Mouse (Mus musculus): ENCODE data around the gene Spryd7. TPM values are rescaled to one million over a fixed set of nuclear protein-coding genes. Genes with fewer than 3 reads are reported as not detected.
"Not testable (repeated sequence)": the region's sequence is repeated elsewhere in the genome, so short reads cannot be mapped to it uniquely, and the experiment has no call there.

Spryd7 gene
- polyA plus RNA-seq, 1 experiment from 2014 or later = 52.1 TPM

DNA sequence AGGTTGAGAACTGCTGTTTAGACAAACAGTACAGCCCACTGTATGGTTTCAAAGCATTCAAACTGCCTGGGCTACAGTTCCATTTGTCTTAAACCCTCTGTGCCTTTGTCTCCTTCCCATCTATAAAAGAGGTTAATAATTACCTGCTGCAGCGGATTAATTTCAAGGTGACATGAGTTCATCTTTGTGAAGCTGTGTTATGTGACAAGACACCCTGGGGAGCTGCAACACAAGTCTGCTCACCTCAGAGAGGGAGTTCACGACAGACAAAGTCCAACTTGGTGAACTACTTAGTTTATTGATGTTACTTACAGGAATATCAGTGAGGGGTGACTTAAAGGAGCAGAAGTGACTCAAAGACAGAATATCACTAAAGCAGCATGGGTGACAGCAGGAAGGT, 15.4 kb upstream of the Spryd7 start:
- Histone ChIP-seq H3K36me3 (no peaks in the 10 kb centered on the region), H3K4me3 (no peak overlapping the region), H3K27me3 (no peaks in the 10 kb centered on the region), H3K27ac (replicated peaks) (no peak overlapping the region), H3K9me3 (no peaks in the 10 kb centered on the region), H3K4me2 (no peak overlapping the region), H3K4me1 (replicated peaks) (no peaks in the 10 kb centered on the region), H3K9ac (no peak overlapping the region)
- ATAC-seq (ENCODE audit: low FRiP score, low read depth) = no peak
- WGBS = 61% methylated on average over 2 of the region's 2 CpGs

DNA sequence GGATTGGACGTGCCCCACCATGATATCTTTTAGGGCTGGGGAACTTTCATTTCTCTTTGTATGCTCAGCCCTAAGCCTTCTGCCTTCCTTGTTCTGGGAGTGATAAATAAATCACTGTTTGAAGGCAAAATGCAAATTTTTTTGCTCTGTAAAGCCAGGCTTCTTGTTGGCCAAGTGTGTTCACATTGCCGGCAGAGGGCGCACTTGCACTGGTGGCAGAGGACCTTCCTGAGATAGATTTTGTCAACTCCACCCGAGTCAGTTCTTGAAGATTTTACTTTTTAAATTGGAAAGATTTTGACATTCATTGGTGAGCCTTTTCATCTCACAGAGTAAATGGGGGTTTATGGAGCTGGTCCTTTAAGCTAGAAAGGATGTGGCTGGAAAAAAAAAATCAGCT, 14.7 kb upstream of the Spryd7 start:
- H3K9ac ChIP-seq = no peak overlapping the region
- no peak overlapping the region for H3K4me3 ChIP-seq
- no peak for ATAC-seq (ENCODE audit: low FRiP score, low read depth)
- H3K4me2 ChIP-seq = no peak overlapping the region
- no peaks in the 10 kb centered on the region for H3K36me3 ChIP-seq
- no peaks in the 10 kb centered on the region for H3K27me3 ChIP-seq
- no peak overlapping the region for H3K27ac ChIP-seq (replicated peaks)
- H3K4me1 ChIP-seq (replicated peaks) = no peaks in the 10 kb centered on the region
- H3K9me3 ChIP-seq = no peaks in the 10 kb centered on the region
- 9% methylated on average over 4 of the region's 4 CpGs for WGBS

DNA sequence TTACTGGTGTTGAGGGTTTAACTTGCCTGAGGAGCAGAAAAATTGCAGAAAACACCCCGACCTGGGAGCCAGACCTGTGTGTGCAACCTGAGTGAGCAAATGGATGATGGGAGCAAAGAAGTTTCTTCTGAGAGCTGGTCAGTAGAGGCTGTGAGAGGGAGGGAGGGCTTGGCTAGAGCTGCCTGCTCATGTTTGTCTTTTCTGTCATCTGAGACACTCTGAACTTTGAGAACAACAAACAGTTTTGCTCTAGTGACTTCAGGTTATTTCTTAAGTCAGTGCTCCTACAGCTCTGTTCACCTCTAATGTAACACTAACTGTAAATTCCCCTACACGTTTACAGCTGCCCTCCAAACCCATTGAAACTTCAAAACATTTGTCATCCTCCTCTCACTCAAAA, 12.7 kb upstream of the Spryd7 start:
- 65% methylated on average over 2 of the region's 2 CpGs for WGBS
- no peak overlapping the region for H3K4me2 ChIP-seq
- no peak for ATAC-seq (ENCODE audit: low FRiP score, low read depth)
- no peaks in the 10 kb centered on the region for H3K27me3 ChIP-seq
- no peak overlapping the region for H3K27ac ChIP-seq (replicated peaks)
- no peaks in the 10 kb centered on the region for H3K4me1 ChIP-seq (replicated peaks)
- no peak overlapping the region for H3K9ac ChIP-seq
- no peak overlapping the region for H3K4me3 ChIP-seq
- H3K36me3 ChIP-seq = no peaks in the 10 kb centered on the region
- no peaks in the 10 kb centered on the region for H3K9me3 ChIP-seq

DNA sequence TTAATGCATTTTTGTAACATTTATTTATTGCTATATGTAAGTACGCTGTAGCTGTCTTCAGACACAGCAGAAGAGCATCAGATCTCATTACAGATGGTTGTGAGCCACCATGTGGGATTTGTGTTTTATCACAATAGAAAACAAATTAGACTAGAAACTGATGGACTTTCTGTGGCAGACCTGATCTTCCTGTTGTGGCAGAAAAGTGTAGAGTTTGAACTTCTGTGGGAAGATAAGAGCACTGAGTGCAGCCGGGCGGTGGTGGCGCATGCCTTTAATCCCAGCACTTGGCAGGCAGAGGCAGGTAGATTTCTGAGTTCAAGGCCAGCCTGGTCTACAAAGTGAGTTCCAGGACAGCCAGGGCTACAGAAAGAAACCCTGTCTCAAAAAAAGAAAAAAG, 9.5 kb upstream of the Spryd7 start:
- 98% methylated on average over 4 of the region's 4 CpGs for WGBS
- not testable (repeated sequence) for H3K27me3 ChIP-seq; H3K4me2 ChIP-seq; H3K9me3 ChIP-seq; H3K27ac ChIP-seq (replicated peaks); H3K9ac ChIP-seq; H3K4me3 ChIP-seq; H3K4me1 ChIP-seq (replicated peaks); H3K36me3 ChIP-seq; ATAC-seq (ENCODE audit: low FRiP score, low read depth)

DNA sequence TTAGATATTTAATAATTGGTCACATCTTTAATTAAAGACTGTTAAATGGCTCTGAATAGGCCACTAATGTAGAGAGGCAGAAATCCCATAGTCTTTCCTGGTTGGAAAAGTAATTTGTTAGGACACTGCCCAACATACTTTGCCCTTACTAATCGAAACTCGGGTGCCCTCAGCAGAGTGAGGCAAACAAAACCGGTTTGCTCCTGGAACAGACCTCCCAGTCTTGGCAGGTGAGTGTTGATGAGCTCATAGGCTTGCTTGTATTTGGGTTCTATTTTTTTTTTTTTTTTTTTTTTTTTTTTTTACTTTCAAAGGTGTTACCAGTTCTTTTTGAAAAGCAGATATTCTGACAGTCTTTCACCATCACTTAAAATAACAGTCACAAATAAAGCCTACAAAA, 3.2 kb upstream of the Spryd7 start:
- Histone ChIP-seq H3K4me1 (replicated peaks) (peaks cover 13% of the 10 kb centered on the region), H3K9me3 (no peaks in the 10 kb centered on the region), H3K9ac (no peak overlapping the region), H3K4me2 (no peak overlapping the region), H3K4me3 (no peak overlapping the region), H3K36me3 (no peaks in the 10 kb centered on the region), H3K27ac (replicated peaks) (no peak overlapping the region), H3K27me3 (no peaks in the 10 kb centered on the region)
- ATAC-seq (ENCODE audit: low FRiP score, low read depth) = no peak
- WGBS = 85% methylated on average over 3 of the region's 3 CpGs

DNA sequence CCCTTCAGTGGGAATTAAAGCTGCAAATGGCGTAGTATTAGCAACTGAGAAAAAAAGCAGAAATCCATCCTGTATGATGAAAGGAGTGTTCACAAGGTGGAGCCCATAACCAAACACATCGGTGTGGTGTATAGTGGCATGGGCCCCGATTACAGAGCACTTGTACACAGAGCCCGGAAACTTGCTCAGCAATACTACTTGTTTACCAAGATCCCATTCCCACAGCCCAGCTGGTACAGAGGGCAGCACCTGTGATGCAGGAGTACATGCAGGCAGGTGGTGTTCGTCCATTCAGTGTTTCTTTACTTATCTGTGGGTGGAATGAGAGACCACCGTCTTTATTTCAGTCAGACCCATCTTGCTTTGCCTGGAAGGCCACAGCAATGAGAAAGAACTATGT, 2.2 kb upstream of the Spryd7 start:
- Histone ChIP-seq H3K9ac (no peak overlapping the region), H3K36me3 (no peaks in the 10 kb centered on the region), H3K9me3 (no peaks in the 10 kb centered on the region), H3K27ac (replicated peaks) (no peak overlapping the region), H3K27me3 (no peaks in the 10 kb centered on the region), H3K4me2 (no peak overlapping the region), H3K4me1 (replicated peaks) (peaks cover 13% of the 10 kb centered on the region), H3K4me3 (no peak overlapping the region)
- ATAC-seq (ENCODE audit: low FRiP score, low read depth) = no peak
- 93% methylated on average over 6 of the region's 6 CpGs for WGBS

DNA sequence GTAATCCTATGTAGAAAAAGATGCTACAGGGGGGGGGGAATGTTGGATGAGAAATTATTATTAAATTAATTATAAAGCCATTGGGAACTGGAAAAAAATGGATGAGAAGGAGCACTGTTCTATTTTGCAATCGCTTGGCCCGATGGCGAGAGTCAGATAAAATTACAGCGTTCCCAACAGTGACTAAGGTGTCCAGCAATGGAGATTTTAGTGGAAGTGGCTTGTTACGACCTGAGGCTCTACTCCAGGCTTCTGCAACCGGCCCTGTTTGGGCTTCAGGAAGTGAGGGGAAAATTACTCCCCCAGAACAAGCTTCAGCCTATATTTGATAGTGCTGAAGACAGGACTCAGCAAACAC, 776 bp downstream of the Spryd7 start:
- peak overlapping the region; percentile 66 for H3K9ac ChIP-seq
- ATAC-seq (ENCODE audit: low FRiP score, low read depth) = no peak
- peaks cover 13% of the 10 kb centered on the region for H3K4me1 ChIP-seq (replicated peaks)
- peak overlapping the region; percentile 81 for H3K4me3 ChIP-seq
- H3K27me3 ChIP-seq = no peaks in the 10 kb centered on the region
- H3K9me3 ChIP-seq = no peaks in the 10 kb centered on the region
- 6% methylated on average over 6 of the region's 6 CpGs for WGBS
- no peaks in the 10 kb centered on the region for H3K36me3 ChIP-seq
- peak overlapping the region; percentile 87 for H3K27ac ChIP-seq (replicated peaks)
- H3K4me2 ChIP-seq = peak overlapping the region; percentile 80

DNA sequence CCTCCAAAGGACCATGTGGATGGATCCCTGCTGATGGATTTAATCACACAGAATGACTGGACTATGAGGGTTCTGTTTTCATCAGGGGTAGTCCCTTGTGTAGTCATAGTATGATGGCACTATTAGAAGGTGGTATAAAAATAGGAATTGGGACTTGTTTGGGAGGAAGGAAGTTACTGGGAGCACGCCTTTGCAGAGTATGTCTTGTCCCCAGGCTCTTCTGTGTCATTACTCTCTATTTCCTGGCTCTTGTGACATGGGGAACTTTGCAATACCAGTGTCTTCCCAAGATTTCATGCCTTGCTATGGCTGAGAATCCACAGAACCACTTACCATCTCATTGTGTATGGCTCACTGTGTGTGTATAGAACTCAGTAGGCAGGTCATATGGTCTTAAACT, 8.1 kb downstream of the Spryd7 start:
- Histone ChIP-seq H3K9ac (no peak overlapping the region), H3K4me3 (no peak overlapping the region), H3K4me2 (no peak overlapping the region), H3K27ac (replicated peaks) (no peak overlapping the region), H3K27me3 (no peaks in the 10 kb centered on the region), H3K9me3 (no peaks in the 10 kb centered on the region), H3K36me3 (peaks cover 11% of the 10 kb centered on the region), H3K4me1 (replicated peaks) (no peaks in the 10 kb centered on the region)
- WGBS = 83% methylated on average over 1 of the region's 1 CpGs
- ATAC-seq (ENCODE audit: low FRiP score, low read depth) = no peak

DNA sequence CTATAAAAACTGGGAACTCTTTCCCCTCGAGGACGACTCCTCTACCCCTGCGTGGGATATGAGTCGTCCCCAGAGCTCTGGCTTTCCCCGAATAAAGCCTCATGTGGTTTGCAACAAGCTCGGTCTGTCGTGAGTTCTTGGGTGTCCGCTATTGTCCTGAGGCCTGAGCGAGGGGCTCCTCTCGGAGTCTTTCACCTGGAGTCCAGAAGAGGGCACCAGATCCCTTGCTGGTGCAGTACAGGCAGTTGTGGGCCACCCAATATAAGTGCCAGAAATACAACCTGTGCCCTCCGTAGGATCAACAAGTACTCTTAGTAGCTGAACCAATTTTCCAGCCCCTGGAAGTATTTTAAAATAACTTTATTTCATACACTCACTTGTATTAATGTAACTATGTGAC, 18.9 kb downstream of the Spryd7 start:
- not testable (repeated sequence) for ATAC-seq (ENCODE audit: low FRiP score, low read depth)
- 84% methylated on average over 9 of the region's 11 CpGs for WGBS

DNA sequence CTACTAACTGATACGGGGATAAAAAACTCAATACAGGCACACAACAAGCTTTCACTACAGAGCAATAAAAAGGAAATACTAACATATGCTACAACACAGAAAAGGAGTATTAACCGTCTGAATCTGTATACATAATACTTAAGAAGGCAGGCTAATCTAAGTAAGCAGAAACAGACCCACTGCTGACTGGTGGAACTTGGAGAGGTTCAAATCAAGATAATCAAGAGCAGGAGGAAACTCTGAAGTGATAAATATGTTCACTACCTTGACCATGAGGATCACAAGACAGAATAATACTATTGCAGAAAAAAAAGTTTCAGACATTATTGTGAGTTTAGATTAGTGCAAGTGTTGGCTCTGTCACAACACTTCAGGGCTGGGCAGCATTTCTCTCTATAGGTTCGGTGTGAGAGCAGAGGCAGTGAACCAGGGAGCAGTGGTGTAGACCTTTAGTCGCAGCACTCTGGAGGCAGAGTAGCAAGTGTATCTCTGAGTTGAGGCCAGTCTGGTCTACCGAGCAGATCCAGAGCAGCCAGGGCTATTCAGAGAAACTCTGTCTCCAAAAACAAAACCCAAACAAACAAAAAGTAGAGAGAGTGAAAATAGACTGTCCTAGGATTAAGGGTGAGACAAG, 19.9 kb downstream of the Spryd7 start:
- 93% methylated on average over 5 of the region's 5 CpGs for WGBS
- no peak overlapping the region for H3K9ac ChIP-seq
- H3K4me3 ChIP-seq = no peak overlapping the region
- H3K27ac ChIP-seq (replicated peaks) = no peak overlapping the region
- no peaks in the 10 kb centered on the region for H3K27me3 ChIP-seq
- no peak overlapping the region for H3K4me2 ChIP-seq
- H3K9me3 ChIP-seq = no peaks in the 10 kb centered on the region
- peaks cover 31% of the 10 kb centered on the region for H3K36me3 ChIP-seq
- no peaks in the 10 kb centered on the region for H3K4me1 ChIP-seq (replicated peaks)
- ATAC-seq (ENCODE audit: low FRiP score, low read depth) = no peak

More for the DNA sequence above, 18.9 kb downstream of the Spryd7 start:
- H3K4me1 ChIP-seq (replicated peaks); H3K9me3 ChIP-seq; H3K27ac ChIP-seq (replicated peaks); H3K27me3 ChIP-seq; H3K9ac ChIP-seq; H3K4me3 ChIP-seq; H3K4me2 ChIP-seq: not testable (repeated sequence)
- H3K36me3 ChIP-seq = peaks cover 31% of the 10 kb centered on the region

DNA sequence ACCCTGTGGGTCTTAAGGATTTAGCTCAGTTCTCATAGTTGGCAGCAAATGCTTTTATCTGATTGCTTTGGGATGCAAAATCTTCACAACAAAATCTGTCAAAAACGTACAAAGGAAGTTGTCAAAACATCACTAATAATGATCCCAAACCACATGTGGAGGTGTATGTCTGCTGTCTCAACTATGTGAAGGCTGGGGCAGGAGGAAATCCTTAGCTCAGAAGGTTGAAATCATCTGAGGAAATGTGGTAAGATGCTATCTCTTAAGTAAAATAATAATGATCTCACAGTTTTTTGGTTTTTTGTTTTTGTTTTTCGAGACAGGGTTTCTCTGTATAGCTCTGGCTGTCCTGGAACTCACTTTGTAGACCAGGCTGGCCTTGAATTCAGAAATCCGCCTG, 20.9 kb downstream of the Spryd7 start:
- ATAC-seq (ENCODE audit: low FRiP score, low read depth) = no peak
- Histone ChIP-seq H3K27ac (replicated peaks) (no peak overlapping the region), H3K9me3 (no peaks in the 10 kb centered on the region), H3K27me3 (no peaks in the 10 kb centered on the region), H3K4me2 (no peak overlapping the region), H3K4me1 (replicated peaks) (no peaks in the 10 kb centered on the region), H3K36me3 (peaks cover 31% of the 10 kb centered on the region), H3K4me3 (no peak overlapping the region), H3K9ac (no peak overlapping the region)
- WGBS = 96% methylated on average over 3 of the region's 3 CpGs

DNA sequence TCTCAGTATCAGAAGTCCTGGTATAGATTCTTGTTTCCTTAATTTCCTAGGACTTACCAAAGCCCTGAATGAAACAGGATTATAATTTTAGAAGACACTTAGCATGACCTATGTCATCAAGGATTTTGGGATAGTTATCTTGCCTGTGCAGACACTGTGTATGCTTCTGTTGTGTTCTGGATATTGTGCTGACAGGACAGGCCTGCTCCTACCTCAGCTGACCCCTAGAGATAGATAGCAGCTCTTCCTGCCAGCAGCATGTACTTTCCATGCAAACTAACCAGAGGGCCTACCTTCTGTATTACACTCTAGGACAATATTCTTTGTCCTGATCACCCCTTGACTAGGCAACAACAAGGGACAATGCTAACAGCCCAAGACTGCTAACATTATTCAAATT, 25.7 kb downstream of the Spryd7 start:
- Histone ChIP-seq H3K4me3 (no peak overlapping the region), H3K9me3 (no peaks in the 10 kb centered on the region), H3K27me3 (no peaks in the 10 kb centered on the region), H3K9ac (no peak overlapping the region), H3K27ac (replicated peaks) (no peak overlapping the region), H3K4me1 (replicated peaks) (no peaks in the 10 kb centered on the region), H3K36me3 (peaks cover 17% of the 10 kb centered on the region), H3K4me2 (no peak overlapping the region)
- ATAC-seq (ENCODE audit: low FRiP score, low read depth) = no peak

DNA sequence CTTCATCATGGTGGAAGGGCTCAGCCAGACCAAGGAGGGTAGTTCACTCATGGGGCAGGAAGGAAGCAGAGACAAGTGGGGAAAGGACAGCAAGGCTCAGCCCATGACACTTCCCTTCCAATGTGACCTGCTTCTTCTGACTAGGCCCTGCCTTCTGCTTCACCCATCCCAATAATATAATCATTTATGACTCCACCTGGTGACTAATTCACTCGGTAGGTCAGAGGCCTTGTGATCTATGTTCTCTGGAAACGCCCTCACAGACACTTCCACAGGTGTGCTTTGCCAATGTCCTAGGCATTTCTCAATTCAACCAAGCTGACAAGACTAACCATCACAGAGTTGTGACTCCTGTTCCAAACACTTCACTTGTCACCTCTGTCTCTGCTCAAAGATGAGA, 26.3 kb downstream of the Spryd7 start:
- H3K4me2 ChIP-seq = no peak overlapping the region
- H3K9ac ChIP-seq = no peak overlapping the region
- H3K4me3 ChIP-seq = no peak overlapping the region
- H3K9me3 ChIP-seq = no peaks in the 10 kb centered on the region
- H3K27ac ChIP-seq (replicated peaks) = no peak overlapping the region
- no peaks in the 10 kb centered on the region for H3K27me3 ChIP-seq
- ATAC-seq (ENCODE audit: low FRiP score, low read depth) = no peak
- peaks cover 13% of the 10 kb centered on the region for H3K36me3 ChIP-seq
- WGBS = 95% methylated on average over 2 of the region's 2 CpGs
- H3K4me1 ChIP-seq (replicated peaks) = no peaks in the 10 kb centered on the region

Data from hindbrain, embryonic 15.5 days (tissue).